29 mouse cellular contexts compared by ENCODE assay signal in the genomic region with DNA sequence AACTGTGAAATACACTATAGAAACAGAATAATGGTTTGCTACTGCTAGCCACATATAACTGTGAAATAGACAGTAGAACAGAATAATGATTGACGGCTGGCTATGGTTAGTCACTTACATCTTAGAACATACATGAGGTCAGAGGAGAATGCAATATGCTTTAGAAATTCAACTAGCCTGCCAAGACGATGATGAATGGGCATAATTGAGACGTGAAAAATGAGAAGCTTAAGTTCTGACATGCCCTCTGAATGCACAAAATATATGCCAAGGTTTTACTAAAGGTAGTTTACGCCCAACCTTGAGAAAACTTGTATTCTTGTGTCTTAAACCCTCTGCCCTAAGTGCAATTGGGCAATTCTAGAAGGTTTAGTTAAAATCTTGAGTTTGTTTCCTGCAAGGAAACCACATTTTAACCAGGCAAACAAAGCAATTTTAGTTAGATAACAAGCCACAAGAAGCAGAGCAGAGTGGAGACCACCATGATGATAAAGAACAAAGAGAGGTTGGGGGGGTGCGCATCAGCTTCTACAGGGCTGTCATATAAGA. TPM values are rescaled to one million over a fixed set of nuclear protein-coding genes. Genes with fewer than 3 reads are reported as not detected.
DNase-seq lines count a peak whose midpoint lies in the region; ATAC-seq lines count a peak whose summit lies in the region.
"Had no signal": no experiment of that assay in that cellular context is flagged by ENCODE, and none has a peak within 500 bp of the region (broad histone marks: within the 10 kb centered on the region; RNA-seq: fewer than 3 reads in every experiment).

No protein-coding gene starts in this region.

- H3K36me3 ChIP-seq in forebrain, embryonic 13.5 days (ENCODE audit: poor library complexity, severe bottlenecking): no peaks in the 10 kb centered on the region
- H3K36me3 ChIP-seq: forebrain, embryonic 15.5 days; G1E; heart, embryonic 12.5 days; heart, embryonic 15.5 days; hindbrain, embryonic 12.5 days; hindbrain, embryonic 15.5 days had no signal

- no peak overlapping the region for H3K4me2 ChIP-seq in forebrain, embryonic 13.5 days
- H3K4me2 ChIP-seq: forebrain, embryonic 15.5 days; heart, embryonic 12.5 days; heart, embryonic 15.5 days; hindbrain, embryonic 12.5 days; hindbrain, embryonic 15.5 days had no signal

- H3K4me3 ChIP-seq in forebrain, embryonic 13.5 days: no peak overlapping the region
- H3K4me3 ChIP-seq: forebrain, embryonic 15.5 days; heart, embryonic 12.5 days; heart, embryonic 15.5 days; hindbrain, embryonic 12.5 days; hindbrain, embryonic 15.5 days had no signal

- no peak overlapping the region for H3K9ac ChIP-seq in forebrain, embryonic 13.5 days
- H3K9ac ChIP-seq: forebrain, embryonic 15.5 days; heart, embryonic 12.5 days; heart, embryonic 15.5 days; hindbrain, embryonic 12.5 days; hindbrain, embryonic 15.5 days had no signal

- H3K9me3 ChIP-seq in forebrain, embryonic 13.5 days (replicated peaks): no peaks in the 10 kb centered on the region
- H3K9me3 ChIP-seq: forebrain, embryonic 15.5 days; G1E; heart, embryonic 12.5 days; heart, embryonic 15.5 days; hindbrain, embryonic 12.5 days; hindbrain, embryonic 15.5 days had no signal

- DNase-seq in 416B (ENCODE audit: low read depth) (peak; percentile 93), adipocyte (ENCODE audit: low spot score) (peak; percentile 12)
- peak; percentile 92 for DNase-seq in gonadal fat pad, adult 2 months (ENCODE audit: low read depth)
- DNase-seq in kidney, adult 9 months: no peak
- no peak for DNase-seq in lung, postnatal 10 days
- DNase-seq: adrenal gland, postnatal 10 days; adrenal gland, postnatal 36 days; B cell, adult 2 months; cerebellum, adult 18-20 months; cerebellum, adult 9-10 months; cerebellum, postnatal 25 days; embryo, embryonic 11 days; gastrocnemius, postnatal 10 days; gastrocnemius, postnatal 36 days; heart, adult 18-20 months; heart, postnatal 10 days; heart, postnatal 36 days; kidney, adult 2 months had no signal

- H3K27ac ChIP-seq in forebrain, embryonic 13.5 days: no peak overlapping the region
- H3K27ac ChIP-seq: forebrain, embryonic 15.5 days; heart, embryonic 15.5 days; hindbrain, embryonic 12.5 days; hindbrain, embryonic 15.5 days had no signal

- WGBS in forebrain, embryonic 13.5 days: 93% methylated on average over 5 of the region's 5 CpGs

- ATAC-seq in megakaryocyte progenitor cell, adult 5-6 weeks (replicated peaks; ENCODE audit: poor library complexity): peak; percentile 22; the same call in 1 of the 2 replicates
- no peak for ATAC-seq in forebrain, embryonic 13.5 days
- ATAC-seq: activated CD4-positive, CD25-positive, alpha-beta regulatory T cell, adult 4 months; forebrain, embryonic 15.5 days; intestine, postnatal 0 days had no signal

- no peaks in the 10 kb centered on the region for H3K4me1 ChIP-seq in forebrain, embryonic 13.5 days
- H3K4me1 ChIP-seq: forebrain, embryonic 15.5 days; heart, embryonic 15.5 days; hindbrain, embryonic 12.5 days; hindbrain, embryonic 15.5 days had no signal

- no peaks in the 10 kb centered on the region for H3K27me3 ChIP-seq in forebrain, embryonic 13.5 days
- H3K27me3 ChIP-seq: CH12.LX; forebrain, embryonic 15.5 days; heart, embryonic 12.5 days; heart, embryonic 15.5 days; hindbrain, embryonic 12.5 days; hindbrain, embryonic 15.5 days had no signal

RNA-seq across cellular contexts. Expression of a gene that starts 43.2 kb away (rescaled TPM):
- polyA plus RNA-seq in gonadal fat pad, adult 2 months (2012; rRNA removed): 23.8 and 26.5 TPM in 2 replicates
- total RNA-seq in megakaryocyte progenitor cell, adult 5-6 weeks (2015): 43.5 and 54.8 TPM in 2 replicates
- total RNA-seq in megakaryocyte progenitor cell, adult 5-6 weeks (2017): 38.5 and 47.2 TPM in 2 replicates
- polyA plus RNA-seq in forebrain, embryonic 13.5 days (2015; fragmentation: Nextera tagmentation; extraction: Ambion mirVana): 17.2 and 17.5 TPM in 2 replicates

Comparison
In these comparisons a context has a peak if more than half of its experiments do, and no peak if none do; other contexts are left out.
1. DNase-seq: peak in 416B (single experiment), adipocyte (single experiment) and gonadal fat pad, adult 2 months (single experiment); none in kidney, adult 9 months (single experiment) and lung, postnatal 10 days (single experiment).